ENCODE assay signal across 28 mouse cellular contexts in genomic region chr17:23868513-23868912, GRCm38 (mm10). TPM values are rescaled to one million over a fixed set of nuclear protein-coding genes. Genes with fewer than 3 reads are reported as not detected.
DNase-seq lines count a peak whose midpoint lies in the region; ATAC-seq and TF ChIP-seq lines count a peak whose summit lies in the region.
"Had no signal": no experiment of that assay in that cellular context is flagged by ENCODE, and none has a peak within 500 bp of the region (broad histone marks: within the 10 kb centered on the region; RNA-seq: fewer than 3 reads in every experiment).

No protein-coding gene starts in this region.

- H3K4me2 ChIP-seq in liver, embryonic 12.5 days, result no peak overlapping the region
- H3K4me2 ChIP-seq: embryonic facial prominence, embryonic 15.5 days; hindbrain, embryonic 14.5 days; lung, embryonic 15.5 days; neural tube, embryonic 15.5 days had no signal

- intact Hi-C loops in left cerebral cortex, postnatal 36 days (cut with DNase I), result no loop called here

- no peak overlapping the region for H3K27ac ChIP-seq in liver, embryonic 12.5 days
- H3K27ac ChIP-seq in testis, adult 2 months (ENCODE audit: control insufficient read depth, insufficient read depth, low read depth, low read length), result no peak overlapping the region
- H3K27ac ChIP-seq: embryonic facial prominence, embryonic 15.5 days; hindbrain, embryonic 14.5 days; kidney, postnatal 0 days; left cerebral cortex, adult 2 months; limb, embryonic 10.5 days; lung, embryonic 15.5 days; neural tube, embryonic 15.5 days had no signal

- no peak overlapping the region for H3K9ac ChIP-seq in liver, embryonic 12.5 days
- H3K9ac ChIP-seq: embryonic facial prominence, embryonic 15.5 days; hindbrain, embryonic 14.5 days; lung, embryonic 15.5 days; neural tube, embryonic 15.5 days had no signal

- peak; percentile 35 for DNase-seq in adrenal gland, adult 2 months
- no peak for DNase-seq in adrenal gland, postnatal 4 days (ENCODE audit: low spot score in 2 of 2)
- peak; percentile 7 for DNase-seq in liver
- no peak for DNase-seq in testis, postnatal 14 days (ENCODE audit: low spot score)
- no peak for DNase-seq in left cerebral cortex, postnatal 36 days (ENCODE audit: low spot score in 2 of 2)
- no peak for DNase-seq in ovary, postnatal 36 days (ENCODE audit: low spot score)
- DNase-seq: cerebellum, adult 9-10 months; gastrocnemius, postnatal 14 days; heart, postnatal 4 days; kidney, adult 2 months had no signal

- no peak for TF ChIP-seq CTCF in testis, adult 2 months (IDR thresholded peaks at IDR 0.05; ENCODE audit: control insufficient read depth, insufficient read depth, insufficient replicate concordance, low read depth, low read length)

- H3K9me3 ChIP-seq in liver, embryonic 12.5 days (replicated peaks), result no peaks in the 10 kb centered on the region
- H3K9me3 ChIP-seq: embryonic facial prominence, embryonic 15.5 days; limb, embryonic 10.5 days; lung, embryonic 15.5 days; neural tube, embryonic 15.5 days had no signal

- no peak for ATAC-seq in liver, embryonic 12.5 days
- ATAC-seq: forebrain, embryonic 16.5 days; midbrain, embryonic 16.5 days had no signal

- H3K4me3 ChIP-seq in liver, embryonic 12.5 days, result no peak overlapping the region
- peak overlapping the region; percentile 89 for H3K4me3 ChIP-seq in testis, adult 2 months (ENCODE audit: control insufficient read depth, low read depth, low read length)
- H3K4me3 ChIP-seq: embryonic facial prominence, embryonic 15.5 days; left cerebral cortex, adult 2 months; limb, embryonic 10.5 days; lung, embryonic 15.5 days; neural tube, embryonic 15.5 days had no signal

- WGBS in liver, embryonic 12.5 days (ENCODE audit: insufficient replicate concordance), result 69% methylated on average over 11 of the region's 11 CpGs

- H3K36me3 ChIP-seq in liver, embryonic 12.5 days, result no peaks in the 10 kb centered on the region
- no peaks in the 10 kb centered on the region for H3K36me3 ChIP-seq in testis, adult 2 months (ENCODE audit: control insufficient read depth, insufficient read depth, low read length)
- H3K36me3 ChIP-seq: embryonic facial prominence, embryonic 15.5 days; limb, embryonic 10.5 days; lung, embryonic 15.5 days; neural tube, embryonic 15.5 days had no signal

- no peaks in the 10 kb centered on the region for H3K4me1 ChIP-seq in liver, embryonic 12.5 days
- H3K4me1 ChIP-seq in testis, adult 2 months (ENCODE audit: control insufficient read depth, insufficient read depth, low read length), result peaks cover 12% of the 10 kb centered on the region
- H3K4me1 ChIP-seq: embryonic facial prominence, embryonic 15.5 days; lung, embryonic 15.5 days; neural tube, embryonic 15.5 days had no signal

- no peaks in the 10 kb centered on the region for H3K27me3 ChIP-seq in liver, embryonic 12.5 days (replicated peaks)
- no peaks in the 10 kb centered on the region for H3K27me3 ChIP-seq in testis, adult 2 months (ENCODE audit: control insufficient read depth, insufficient read depth, low read length)
- H3K27me3 ChIP-seq: embryonic facial prominence, embryonic 15.5 days; lung, embryonic 15.5 days; neural tube, embryonic 15.5 days had no signal

- no peak for TF ChIP-seq POLR2A in testis, adult 2 months (IDR thresholded peaks at IDR 0.05; ENCODE audit: control insufficient read depth, low read depth, low read length)

RNA-seq across cellular contexts. Expression of gene Prss21, which starts 0.7 kb away (rescaled TPM):
- not detected for total RNA-seq in adrenal gland, adult 2 months (2021)
- not detected in 2 replicates for polyA plus RNA-seq in adrenal gland, adult 2 months (2012; rRNA removed)
- total RNA-seq in adrenal gland, postnatal 4 days (2021), result not detected
- polyA plus RNA-seq in liver, embryonic 12.5 days (2016; fragmentation: Nextera tagmentation; extraction: Ambion mirVana), result not detected in 2 replicates
- polyA plus RNA-seq in testis, adult 2 months (2012; rRNA removed), result 208 and 246 TPM in 2 replicates
- not detected for total RNA-seq in left cerebral cortex, postnatal 36 days (2021)
- total RNA-seq: gastrocnemius, postnatal 14 days; heart, postnatal 4 days; layer of hippocampus, postnatal 10 days; left cerebral cortex, adult 2 months; liver, adult 2 months had no signal
- polyA plus RNA-seq: embryonic facial prominence, embryonic 15.5 days; forebrain, embryonic 16.5 days; heart, embryonic 16.5 days; hindbrain, embryonic 14.5 days; intestine, embryonic 14.5 days; kidney, postnatal 0 days; limb, embryonic 10.5 days; liver, adult 2 months; lung, embryonic 15.5 days; midbrain, embryonic 16.5 days; neural tube, embryonic 15.5 days; small intestine, adult 2 months; stomach, embryonic 16.5 days; thymus, postnatal 0 days had no signal

RNA-seq across cellular contexts. Expression of gene Dcpp1, which starts 12.2 kb away (rescaled TPM):
- not detected for total RNA-seq in adrenal gland, adult 2 months (2021)
- not detected in 2 replicates for polyA plus RNA-seq in adrenal gland, adult 2 months (2012; rRNA removed)
- total RNA-seq in adrenal gland, postnatal 4 days (2021), result not detected
- not detected in 2 replicates for polyA plus RNA-seq in liver, embryonic 12.5 days (2016; fragmentation: Nextera tagmentation; extraction: Ambion mirVana)
- 0.34 and 0.67 TPM in 2 replicates for polyA plus RNA-seq in testis, adult 2 months (2012; rRNA removed)
- not detected for total RNA-seq in left cerebral cortex, postnatal 36 days (2021)
- total RNA-seq: gastrocnemius, postnatal 14 days; heart, postnatal 4 days; layer of hippocampus, postnatal 10 days; left cerebral cortex, adult 2 months; liver, adult 2 months had no signal
- polyA plus RNA-seq: embryonic facial prominence, embryonic 15.5 days; forebrain, embryonic 16.5 days; heart, embryonic 16.5 days; hindbrain, embryonic 14.5 days; intestine, embryonic 14.5 days; kidney, adult 2 months; kidney, postnatal 0 days; limb, embryonic 10.5 days; liver, adult 2 months; midbrain, embryonic 16.5 days; neural tube, embryonic 15.5 days; small intestine, adult 2 months; stomach, embryonic 16.5 days had no signal

RNA-seq across cellular contexts. Expression of gene Dcpp2, which starts 12.2 kb away (rescaled TPM):
- not detected for total RNA-seq in adrenal gland, adult 2 months (2021)
- polyA plus RNA-seq in adrenal gland, adult 2 months (2012; rRNA removed), result not detected in 2 replicates
- total RNA-seq in adrenal gland, postnatal 4 days (2021), result not detected
- not detected in 2 replicates for polyA plus RNA-seq in liver, embryonic 12.5 days (2016; fragmentation: Nextera tagmentation; extraction: Ambion mirVana)
- not detected in 2 replicates for polyA plus RNA-seq in testis, adult 2 months (2012; rRNA removed)
- not detected for total RNA-seq in left cerebral cortex, postnatal 36 days (2021)
- total RNA-seq: gastrocnemius, postnatal 14 days; heart, postnatal 4 days; layer of hippocampus, postnatal 10 days; left cerebral cortex, adult 2 months; liver, adult 2 months had no signal
- polyA plus RNA-seq: embryonic facial prominence, embryonic 15.5 days; forebrain, embryonic 16.5 days; hindbrain, embryonic 14.5 days; intestine, embryonic 14.5 days; kidney, adult 2 months; kidney, postnatal 0 days; limb, embryonic 10.5 days; liver, adult 2 months; lung, embryonic 15.5 days; midbrain, embryonic 16.5 days; neural tube, embryonic 15.5 days; small intestine, adult 2 months; stomach, embryonic 16.5 days had no signal

RNA-seq across cellular contexts. Expression of gene Prss41, which starts 24.5 kb away (rescaled TPM):
- total RNA-seq in adrenal gland, adult 2 months (2021), result under 1 TPM; 0.35 to 0.45 TPM
- polyA plus RNA-seq in adrenal gland, adult 2 months (2012; rRNA removed), result 0.28 and 0.90 TPM in 2 replicates
- 1 to 10 TPM; 1.6 to 1.9 TPM for total RNA-seq in adrenal gland, postnatal 4 days (2021)
- 0.32 and 0.45 TPM in 2 replicates for polyA plus RNA-seq in liver, embryonic 12.5 days (2016; fragmentation: Nextera tagmentation; extraction: Ambion mirVana)
- polyA plus RNA-seq in testis, adult 2 months (2012; rRNA removed), result 12.2 and 13.8 TPM in 2 replicates
- total RNA-seq in left cerebral cortex, postnatal 36 days (2021), result 1 to 10 TPM; 1.5 to 1.6 TPM
- total RNA-seq: heart, postnatal 4 days; liver, adult 2 months had no signal

RNA-seq across cellular contexts. Expression of gene Prss32, which starts 24.9 kb away (rescaled TPM):
- total RNA-seq in adrenal gland, adult 2 months (2021), result not detected
- polyA plus RNA-seq in adrenal gland, adult 2 months (2012; rRNA removed), result 0.06 TPM in 1 of 2 replicates, not detected in the other
- total RNA-seq in adrenal gland, postnatal 4 days (2021), result not detected
- polyA plus RNA-seq in liver, embryonic 12.5 days (2016; fragmentation: Nextera tagmentation; extraction: Ambion mirVana), result not detected in 2 replicates
- 0.30 and 0.36 TPM in 2 replicates for polyA plus RNA-seq in testis, adult 2 months (2012; rRNA removed)
- not detected for total RNA-seq in left cerebral cortex, postnatal 36 days (2021)
- total RNA-seq: gastrocnemius, postnatal 14 days; heart, postnatal 4 days; left cerebral cortex, adult 2 months; liver, adult 2 months had no signal
- polyA plus RNA-seq: forebrain, embryonic 16.5 days; hindbrain, embryonic 14.5 days; kidney, adult 2 months; kidney, postnatal 0 days; limb, embryonic 10.5 days; lung, embryonic 15.5 days; midbrain, embryonic 16.5 days had no signal

Comparison
In these comparisons a context has a peak if more than half of its experiments do, and no peak if none do; other contexts are left out.
1. DNase-seq: peak in adrenal gland, adult 2 months (single experiment) and liver (single experiment); none in adrenal gland, postnatal 4 days (0 of 2), testis, postnatal 14 days (single experiment), left cerebral cortex, postnatal 36 days (0 of 2) and ovary, postnatal 36 days (single experiment).